8 mouse cellular contexts compared by ENCODE assay signal in the genomic region with DNA sequence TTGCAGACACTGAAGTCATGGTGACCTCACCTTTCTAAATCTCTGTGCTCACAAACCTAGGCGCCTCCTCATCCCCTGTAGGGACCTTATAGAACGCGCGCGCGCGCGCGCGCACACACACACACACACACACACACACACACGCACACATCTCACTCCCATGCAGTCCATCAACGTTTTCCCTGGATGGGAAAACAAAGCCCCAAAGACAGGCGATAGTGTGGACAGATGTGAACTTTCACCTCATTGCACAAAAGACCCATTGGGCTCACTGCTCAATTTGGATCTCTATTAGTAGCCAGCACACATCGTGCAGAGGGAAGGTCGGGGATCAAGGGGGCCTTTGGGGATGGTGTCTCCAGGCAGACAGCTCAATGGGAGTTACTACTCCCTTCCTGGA. TPM values are rescaled to one million over a fixed set of nuclear protein-coding genes. Genes with fewer than 3 reads are reported as not detected.
DNase-seq lines count a peak whose midpoint lies in the region; ATAC-seq lines count a peak whose summit lies in the region.

No protein-coding gene starts in this region.

- peaks cover 57% of the 10 kb centered on the region for H3K27me3 ChIP-seq in forebrain, embryonic 10.5 days (ENCODE audit: poor library complexity, severe bottlenecking)
- H3K27me3 ChIP-seq in limb, embryonic 11.5 days (ENCODE audit: control insufficient read depth, insufficient read depth, low read length) = peaks cover 17% of the 10 kb centered on the region
- no peaks in the 10 kb centered on the region for H3K27me3 ChIP-seq in neural tube, embryonic 13.5 days

- peaks cover 55% of the 10 kb centered on the region for H3K4me1 ChIP-seq in forebrain, embryonic 10.5 days
- H3K4me1 ChIP-seq in limb, embryonic 11.5 days (ENCODE audit: control insufficient read depth, insufficient read depth, low read length) = peaks cover 26% of the 10 kb centered on the region
- H3K4me1 ChIP-seq in neural tube, embryonic 13.5 days (replicated peaks) = peaks cover 49% of the 10 kb centered on the region

- H3K9me3 ChIP-seq in forebrain, embryonic 10.5 days = no peaks in the 10 kb centered on the region
- H3K9me3 ChIP-seq in limb, embryonic 11.5 days (ENCODE audit: control insufficient read depth, low read length) = no peaks in the 10 kb centered on the region
- no peaks in the 10 kb centered on the region for H3K9me3 ChIP-seq in neural tube, embryonic 13.5 days

- 1% methylated on average over 15 of the region's 15 CpGs for WGBS in forebrain, embryonic 10.5 days
- WGBS in limb, embryonic 11.5 days = 2% methylated on average over 15 of the region's 15 CpGs
- WGBS in neural tube, embryonic 13.5 days = 1% methylated on average over 15 of the region's 15 CpGs

- no peak overlapping the region; the same call in 1 of the 2 replicates for H3K9ac ChIP-seq in limb, embryonic 11.5 days (ENCODE audit: low read length)
- H3K9ac ChIP-seq in neural tube, embryonic 13.5 days = peak overlapping the region; percentile 85

- peak overlapping the region; percentile 92 for H3K27ac ChIP-seq in forebrain, embryonic 10.5 days
- no peak overlapping the region for H3K27ac ChIP-seq in limb, embryonic 11.5 days (replicated peaks; ENCODE audit: low read depth, low read length)
- peak overlapping the region; percentile 98 for H3K27ac ChIP-seq in neural tube, embryonic 13.5 days (replicated peaks)

- no peaks in the 10 kb centered on the region for H3K36me3 ChIP-seq in forebrain, embryonic 10.5 days (replicated peaks)
- H3K36me3 ChIP-seq in limb, embryonic 11.5 days (ENCODE audit: control insufficient read depth, insufficient read depth, low read length) = no peaks in the 10 kb centered on the region
- no peaks in the 10 kb centered on the region for H3K36me3 ChIP-seq in neural tube, embryonic 13.5 days

- peak; percentile 30 for DNase-seq in kidney, postnatal 4 days
- DNase-seq in kidney, adult 11 months = no peak
- peak; percentile 55 for DNase-seq in forebrain, embryonic 10.5 days (ENCODE audit: extremely low spot score, low spot score)
- no peak for DNase-seq in limb, embryonic 11.5 days (ENCODE audit: low spot score)
- no peak for DNase-seq in frontal cortex, postnatal 14 days (ENCODE audit: low spot score in 2 of 2)
- no peak for DNase-seq in spleen, adult 18-20 months

- no peak for ATAC-seq in limb, embryonic 11.5 days (ENCODE audit: insufficient number of reproducible peaks, low FRiP score, low TSS enrichment, low read depth)
- ATAC-seq in neural tube, embryonic 13.5 days (ENCODE audit: low read depth) = peak; percentile 33; the same call in 1 of the 2 replicates
- ATAC-seq in megakaryocyte-erythroid progenitor cell, adult 5-6 weeks (replicated peaks; ENCODE audit: low FRiP score, low TSS enrichment, poor library complexity, severe bottlenecking) = no peak

- peak overlapping the region; percentile 69 for H3K4me3 ChIP-seq in forebrain, embryonic 10.5 days
- H3K4me3 ChIP-seq in limb, embryonic 11.5 days (ENCODE audit: low read depth, low read length) = peak overlapping the region; percentile 26; the same call in 1 of the 2 replicates
- H3K4me3 ChIP-seq in neural tube, embryonic 13.5 days = peak overlapping the region; percentile 51

- H3K4me2 ChIP-seq in limb, embryonic 11.5 days (ENCODE audit: low read depth, severe bottlenecking) = peak overlapping the region; percentile 74
- peak overlapping the region; percentile 76 for H3K4me2 ChIP-seq in neural tube, embryonic 13.5 days

RNA-seq across cellular contexts. Expression of a gene that starts 25.6 kb away (rescaled TPM):
- 49.9 and 51.9 TPM in 2 replicates for polyA plus RNA-seq in forebrain, embryonic 10.5 days (2016; fragmentation: Nextera tagmentation; extraction: Ambion mirVana)
- polyA plus RNA-seq in limb, embryonic 11.5 days (2014; fragmentation: Nextera tagmentation; extraction: Ambion mirVana) = 34.3 and 40.6 TPM in 2 replicates
- 59.3 and 69.6 TPM in 2 replicates for polyA plus RNA-seq in neural tube, embryonic 13.5 days (2015; fragmentation: Nextera tagmentation; extraction: Ambion mirVana)
- total RNA-seq in megakaryocyte-erythroid progenitor cell, adult 5-6 weeks (2014; fragmentation: Nextera tagmentation) = not detected in 2 replicates
- total RNA-seq in megakaryocyte-erythroid progenitor cell, adult 5-6 weeks (2017) = not detected in 2 replicates

Comparison
In these comparisons a context has a peak if more than half of its experiments do, and no peak if none do; other contexts are left out.
1. DNase-seq: peak in kidney, postnatal 4 days (2 of 2) and forebrain, embryonic 10.5 days (single experiment); none in kidney, adult 11 months (single experiment), limb, embryonic 11.5 days (single experiment), frontal cortex, postnatal 14 days (0 of 2) and spleen, adult 18-20 months (0 of 2).
2. Peak in every context shown above with its lines, with median percentiles within 50 percentile points of each other: H3K4me3 ChIP-seq.